Mouse (Mus musculus): Measurements from ENCODE around the gene Flnb.

DNA sequence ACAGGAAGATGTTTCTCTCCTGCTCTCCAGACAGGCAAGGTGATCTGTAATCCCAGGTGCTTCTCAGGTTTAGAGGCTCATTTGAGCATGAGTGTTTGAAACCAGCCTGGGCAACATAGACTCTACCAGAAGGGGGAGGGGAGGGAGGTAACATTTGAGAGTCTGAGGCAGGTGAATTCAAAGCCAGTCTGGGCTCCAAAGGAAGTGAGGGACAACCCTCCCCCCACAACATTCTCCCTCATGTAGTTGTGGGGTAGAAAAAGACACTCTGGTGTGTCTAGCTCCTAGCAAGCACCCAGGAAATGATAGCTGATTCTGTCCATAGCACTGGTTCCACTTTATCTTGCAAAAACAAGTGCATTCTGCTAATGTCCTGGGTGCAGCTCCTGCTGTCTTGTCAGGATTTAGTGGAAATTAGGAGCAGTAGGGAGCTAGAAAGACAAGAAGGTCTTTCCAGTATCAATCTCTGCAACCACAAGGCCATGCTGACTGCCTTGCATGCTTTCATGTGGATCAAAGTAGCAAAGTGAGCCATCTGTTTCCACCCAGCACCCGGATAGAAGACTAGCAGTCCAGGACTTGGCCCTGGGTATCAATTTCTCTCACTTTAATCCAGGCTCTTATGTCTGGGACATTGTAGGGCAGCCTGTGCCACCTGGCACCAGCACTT is 14.1 kb downstream of the Flnb start:
- TF ChIP-seq CTCF (IDR thresholded peaks at IDR 0.05; ENCODE audit: low read depth, low read length) (no peak), POLR2A (IDR thresholded peaks at IDR 0.05; ENCODE audit: insufficient read depth, low read length) (no peak)

Data from ES-Bruce4 (cell line).